Mouse (Mus musculus) heart, postnatal 0 days (tissue): ENCODE data around the gene Hivep2.

Experiments
- CTCF ChIP-seq: IDR thresholded peaks from 2 replicates; pipeline ENCODE4 v1.5.1; 2016; ENCODE audit warnings: antibody characterized with exemption, control low read depth, low read depth
- EP300 ChIP-seq: IDR thresholded peaks from 2 replicates; pipeline ENCODE4 v1.6.1; 2016; ENCODE audit warnings: antibody characterized with exemption, low read depth

GRCm38 (mm10) chr10:14030458-14031035, 64.7 kb downstream of the Hivep2 start:
- TF ChIP-seq CTCF (no peak), EP300 (no peak)
